Mouse (Mus musculus) kidney, embryonic 14.5 days (tissue): ENCODE results near the gene Obsl1. TPM values are rescaled to one million over a fixed set of nuclear protein-coding genes. Genes with fewer than 3 reads are reported as not detected.
A peak's percentile ranks its signal among the peaks of the same experiment; 100 is the strongest.

Source experiments
- ATAC-seq: fragments of 200-750 bp; cut with Nextera tagmentation; 2 replicates; pipeline ENCODE4 v1.8.0; 2017; ENCODE audit warnings: moderate number of reproducible peaks, mild to moderate bottlenecking, moderate TSS enrichment, moderate library complexity; ENCODE audit not compliant: low FRiP score, low TSS enrichment
- H3K27ac ChIP-seq: fragments of 300-500 bp; sonication (generic); 2 replicates; pipeline ENCODE4 v1.5.1; 2014; ENCODE audit warnings: low read depth, mild to moderate bottlenecking, low read length, moderate library complexity, mixed read lengths
- H3K27me3 ChIP-seq: fragments of 300-500 bp; sonication (generic); 2 replicates; pipeline ENCODE4 v1.6.1; 2014; ENCODE audit warnings: mild to moderate bottlenecking, low read length; ENCODE audit not compliant: control insufficient read depth, insufficient read depth
- H3K36me3 ChIP-seq: fragments of 300-500 bp; sonication (generic); 2 replicates; pipeline ENCODE4 v1.6.1; 2014; ENCODE audit warnings: low read length, mixed read lengths; ENCODE audit not compliant: control insufficient read depth, insufficient read depth
- H3K4me1 ChIP-seq: fragments of 300-500 bp; sonication (generic); 2 replicates; pipeline ENCODE4 v1.6.1; 2014; ENCODE audit warnings: low read length, mixed read lengths; ENCODE audit not compliant: control insufficient read depth, insufficient read depth
- H3K4me2 ChIP-seq: fragments of 300-500 bp; sonication (generic); replicated peaks from 2 replicates; pipeline ENCODE4 v1.6.1; 2014; ENCODE audit warnings: low read depth, mild to moderate bottlenecking, low read length
- H3K4me3 ChIP-seq: fragments of 300-500 bp; sonication (generic); 2 replicates; pipeline ENCODE4 v1.5.1; 2014; ENCODE audit warnings: mild to moderate bottlenecking, low read length
- H3K9ac ChIP-seq: fragments of 300-500 bp; sonication (generic); 2 replicates; pipeline ENCODE4 v1.6.1; 2014; ENCODE audit warnings: low read depth, mild to moderate bottlenecking, low read length, moderate library complexity
- H3K9me3 ChIP-seq: fragments of 300-500 bp; sonication (generic); 2 replicates; pipeline ENCODE4 v1.6.1; 2016; ENCODE audit warnings: low read length; ENCODE audit not compliant: control insufficient read depth
- WGBS: fragments of 180-500 bp; shearing (Covaris S2); extraction: QIAGEN DNeasy Blood & Tissue Kit; methylation state at CpG from one replicate; pipeline ENCODE4 v1.1.7; 2014; 5-methylcytosine and 5-hydroxymethylcytosine counted together
- polyA plus RNA-seq: library from polyadenylated mRNA; unstranded; fragments of >200 nt; fragmentation: Nextera tagmentation; extraction: Ambion mirVana; gene quantifications from 2 replicates; pipeline ENCODE4 v1.2.1, GENCODE M21; 2014

The Obsl1 gene
- polyA plus RNA-seq, 1 experiment from 2014 or later, result 79.8 TPM

GRCm38 (mm10) chr1:75467215-75467927 lies 38.9 kb downstream of the Obsl1 start:
- no peak overlapping the region for H3K9ac ChIP-seq

GRCm38 (mm10) chr1:75463652-75464204 lies 42.5 kb downstream of the Obsl1 start:
- no peak overlapping the region for H3K4me3 ChIP-seq
- H3K36me3 ChIP-seq, result no peaks in the 10 kb centered on the region
- no peak overlapping the region for H3K27ac ChIP-seq
- H3K27me3 ChIP-seq, result peaks cover 9% of the 10 kb centered on the region; the same call in 1 of the 2 replicates
- H3K9ac ChIP-seq, result no peak overlapping the region
- ATAC-seq, result no peak
- H3K4me1 ChIP-seq, result peaks cover 19% of the 10 kb centered on the region
- H3K4me2 ChIP-seq, result no peak overlapping the region
- no peaks in the 10 kb centered on the region for H3K9me3 ChIP-seq
- 69% methylated on average over 5 of the region's 5 CpGs for WGBS

More at GRCm38 (mm10) chr1:75467215-75467927, 38.9 kb downstream of the Obsl1 start:
- Histone ChIP-seq H3K4me1 (peaks cover 12% of the 10 kb centered on the region), H3K36me3 (no peaks in the 10 kb centered on the region), H3K27ac (no peak overlapping the region), H3K27me3 (peaks cover 12% of the 10 kb centered on the region), H3K4me2 (no peak overlapping the region), H3K9me3 (no peaks in the 10 kb centered on the region), H3K4me3 (no peak overlapping the region)
- ATAC-seq, result peak; percentile 81
- 8% methylated on average over 14 of the region's 14 CpGs for WGBS

DNA sequence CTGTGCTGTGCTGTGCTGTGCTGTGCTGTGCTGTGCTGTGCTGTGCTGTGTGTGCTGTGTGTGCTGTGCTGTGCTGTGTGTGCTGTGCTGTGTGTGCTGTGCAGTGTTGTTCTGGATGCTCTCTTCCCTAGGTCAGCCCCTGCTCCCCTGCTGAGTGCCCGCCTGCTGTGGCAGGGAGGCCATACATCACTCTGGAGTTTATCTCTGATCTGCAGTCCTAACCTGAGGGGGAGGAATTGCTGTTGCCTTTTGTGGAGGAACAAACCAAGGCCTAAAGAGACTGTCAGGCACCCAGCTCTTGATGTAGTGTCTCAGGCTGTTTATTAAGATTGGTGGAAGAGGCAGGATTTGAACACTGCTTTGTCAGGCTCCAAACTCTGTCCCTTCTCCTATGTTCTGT lies 43.6 kb downstream of the Obsl1 start:
- H3K4me2 ChIP-seq, result no peak overlapping the region
- no peak overlapping the region for H3K4me3 ChIP-seq
- H3K27ac ChIP-seq, result no peak overlapping the region
- no peaks in the 10 kb centered on the region for H3K36me3 ChIP-seq
- 19% methylated on average over 1 of the region's 1 CpGs for WGBS
- H3K4me1 ChIP-seq, result peaks cover 30% of the 10 kb centered on the region
- H3K9me3 ChIP-seq, result no peaks in the 10 kb centered on the region
- peaks cover 9% of the 10 kb centered on the region; the same call in 1 of the 2 replicates for H3K27me3 ChIP-seq
- ATAC-seq, result no peak
- H3K9ac ChIP-seq, result no peak overlapping the region

GRCm38 (mm10) chr1:75460297-75460696 lies 46.0 kb downstream of the Obsl1 start:
- H3K36me3 ChIP-seq, result no peaks in the 10 kb centered on the region
- H3K4me1 ChIP-seq, result peaks cover 49% of the 10 kb centered on the region
- ATAC-seq, result no peak
- no peak overlapping the region for H3K27ac ChIP-seq
- H3K4me3 ChIP-seq, result no peak overlapping the region
- 0 out of 2 replicates have a peak, but pooled peaks cover 2% of the 10 kb centered on the region for H3K27me3 ChIP-seq
- H3K9me3 ChIP-seq, result no peaks in the 10 kb centered on the region
- H3K4me2 ChIP-seq, result no peak overlapping the region
- WGBS, result 80% methylated on average over 7 of the region's 7 CpGs
- H3K9ac ChIP-seq, result no peak overlapping the region

GRCm38 (mm10) chr1:75458789-75459684 lies 47.2 kb downstream of the Obsl1 start:
- H3K4me2 ChIP-seq, result peak overlapping the region; percentile 63
- peak overlapping the region; percentile 60; the same call in 1 of the 2 replicates for H3K9ac ChIP-seq
- peak overlapping the region; percentile 35 for H3K4me3 ChIP-seq
- H3K27ac ChIP-seq, result peak overlapping the region; percentile 96
- peaks cover 57% of the 10 kb centered on the region for H3K4me1 ChIP-seq
- H3K36me3 ChIP-seq, result no peaks in the 10 kb centered on the region
- WGBS, result 8% methylated on average over 23 of the region's 23 CpGs
- ATAC-seq, result no peak; the same call in 1 of the 2 replicates
- no peaks in the 10 kb centered on the region for H3K9me3 ChIP-seq
- no peaks in the 10 kb centered on the region for H3K27me3 ChIP-seq

DNA sequence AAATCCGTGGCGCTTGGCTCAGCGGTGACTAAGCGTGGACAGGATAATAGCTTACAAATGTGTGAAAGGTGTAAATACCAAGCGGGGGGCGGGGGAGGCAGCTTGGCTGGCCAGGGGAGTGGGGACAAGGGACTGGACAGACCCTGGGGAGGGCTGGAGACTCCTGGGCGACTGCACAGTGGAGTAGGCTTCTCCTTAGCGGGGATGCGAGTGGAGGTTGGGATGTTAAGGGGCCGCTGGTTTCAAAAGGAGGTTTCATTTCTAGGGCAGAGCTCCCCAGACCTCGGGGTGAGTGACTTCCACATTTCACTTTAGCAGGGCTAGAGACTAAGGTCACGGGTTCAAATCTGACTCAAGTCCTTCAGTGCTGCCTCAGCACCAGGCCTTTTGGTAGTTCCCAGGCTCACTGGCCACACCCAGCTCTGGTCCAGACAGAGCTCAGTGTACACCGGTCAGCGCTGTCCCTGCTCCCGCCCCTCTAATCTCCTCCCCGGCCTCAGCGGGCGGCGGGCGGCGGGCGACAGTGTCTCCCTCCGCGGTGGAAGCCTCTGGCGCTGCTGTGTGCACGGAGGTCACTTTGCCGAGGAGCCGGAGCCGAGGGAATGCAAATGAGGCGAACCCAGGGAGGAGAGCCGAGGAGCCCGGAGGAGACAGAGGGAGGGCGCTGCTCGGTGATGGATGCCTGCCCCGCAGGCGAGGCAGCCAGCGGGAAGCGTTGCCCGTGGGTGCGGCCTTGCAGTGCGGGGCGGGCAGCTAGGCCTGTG lies 48.0 kb downstream of the Obsl1 start:
- 2% methylated on average over 41 of the region's 42 CpGs for WGBS
- H3K9me3 ChIP-seq, result no peaks in the 10 kb centered on the region
- no peaks in the 10 kb centered on the region for H3K36me3 ChIP-seq
- H3K4me2 ChIP-seq, result peak overlapping the region; percentile 63
- peaks cover 55% of the 10 kb centered on the region for H3K4me1 ChIP-seq
- peak; percentile 74 for ATAC-seq
- H3K27ac ChIP-seq, result peak overlapping the region; percentile 96
- H3K9ac ChIP-seq, result peak overlapping the region; percentile 60
- peak overlapping the region; percentile 35 for H3K4me3 ChIP-seq
- no peaks in the 10 kb centered on the region for H3K27me3 ChIP-seq

DNA sequence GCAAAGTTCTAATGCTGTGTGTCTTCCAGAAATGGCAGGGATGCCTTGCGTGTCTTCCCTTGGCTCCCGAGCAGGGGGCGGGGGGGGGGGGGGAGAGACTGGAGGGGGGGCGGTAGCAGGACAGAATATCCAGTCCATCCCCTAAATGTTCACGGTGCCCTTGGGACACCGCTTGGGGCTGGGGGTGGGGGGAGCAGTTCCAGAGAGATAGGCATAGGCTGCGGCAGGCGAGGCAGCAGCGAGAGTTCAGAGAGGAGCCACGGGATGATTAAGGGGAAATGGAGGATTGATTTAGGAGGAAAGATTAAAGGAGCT lies 48.6 kb downstream of the Obsl1 start:
- WGBS, result under 1% methylated on average over 8 of the region's 10 CpGs
- Histone ChIP-seq H3K9ac (no peak overlapping the region), H3K4me2 (peak overlapping the region; percentile 63)

GRCm38 (mm10) chr1:75456746-75457564 lies 49.3 kb downstream of the Obsl1 start:
- H3K4me3 ChIP-seq, result no peak overlapping the region
- H3K36me3 ChIP-seq, result no peaks in the 10 kb centered on the region
- peak; percentile 1; the same call in 1 of the 2 replicates for ATAC-seq
- peaks cover 51% of the 10 kb centered on the region for H3K4me1 ChIP-seq
- peaks cover 3% of the 10 kb centered on the region; the same call in 1 of the 2 replicates for H3K27me3 ChIP-seq
- 9% methylated on average over 14 of the region's 14 CpGs for WGBS
- peak overlapping the region; percentile 63; the same call in 1 of the 2 replicates for H3K4me2 ChIP-seq
- H3K9me3 ChIP-seq, result no peaks in the 10 kb centered on the region
- H3K9ac ChIP-seq, result no peak overlapping the region
- peak overlapping the region; percentile 96; the same call in 1 of the 2 replicates for H3K27ac ChIP-seq

More for the DNA sequence above, 48.6 kb downstream of the Obsl1 start:
- Histone ChIP-seq H3K27ac (peak overlapping the region; percentile 96), H3K27me3 (no peaks in the 10 kb centered on the region), H3K4me3 (no peak overlapping the region), H3K9me3 (no peaks in the 10 kb centered on the region), H3K4me1 (peaks cover 52% of the 10 kb centered on the region), H3K36me3 (no peaks in the 10 kb centered on the region)
- ATAC-seq, result peak; percentile 29
